Mouse (Mus musculus): ENCODE data around the gene Snx9. TPM values are rescaled to one million over a fixed set of nuclear protein-coding genes. Genes with fewer than 3 reads are reported as not detected.

The Snx9 gene
- total and polyA plus RNA-seq, 3 experiments: 12.9 to 22.8 TPM; not detected in 1

DNA sequence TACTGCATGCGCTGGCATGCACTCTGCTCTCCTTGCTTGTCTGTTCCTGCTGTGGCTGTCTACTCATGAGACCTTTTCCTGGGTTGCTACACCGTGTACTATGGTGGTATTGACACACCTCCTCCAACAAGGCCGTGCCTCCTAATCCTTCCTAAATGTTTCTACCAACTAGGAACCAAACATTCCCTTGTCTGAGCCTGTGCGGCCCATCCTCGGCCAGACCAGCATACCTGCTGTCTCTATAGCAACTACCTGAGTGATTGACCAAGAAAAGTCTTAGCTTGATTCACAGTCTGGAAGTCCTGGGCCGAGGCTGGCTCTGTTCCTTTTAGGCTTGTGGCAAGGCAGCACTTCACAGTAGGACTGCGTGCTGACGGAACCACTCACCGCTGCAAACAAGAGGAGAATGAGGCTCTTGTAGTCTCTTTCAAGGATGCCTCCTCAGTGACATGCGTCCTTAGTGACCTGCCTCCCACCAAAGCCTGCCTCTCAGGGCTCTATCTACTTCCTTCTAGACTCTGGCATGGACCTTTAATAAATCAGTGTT is 36.6 kb downstream of the Snx9 start:
- peaks cover 3% of the 10 kb centered on the region; the same call in 1 of the 2 replicates for H3K79me2 ChIP-seq (ENCODE audit: control insufficient read depth, insufficient read depth, low read length, poor library complexity)
- H3K9ac ChIP-seq (ENCODE audit: control insufficient read depth, low read depth, low read length, poor library complexity, severe bottlenecking): no peak overlapping the region
- H3K36me3 ChIP-seq (ENCODE audit: control insufficient read depth in 1 of 2, insufficient read depth in 2 of 2, low read length in 2 of 2): no peaks in the 10 kb centered on the region; a peak in 1 of 4 replicates
- no peak overlapping the region for H3K27ac ChIP-seq (ENCODE audit: control insufficient read depth, low read depth, low read length)
- no peak overlapping the region for H3K4me3 ChIP-seq (ENCODE audit: control insufficient read depth in 1 of 2, insufficient read depth in 1 of 2, low read depth in 2 of 2, low read length in 2 of 2)
- no peaks in the 10 kb centered on the region for H3K27me3 ChIP-seq (ENCODE audit: control insufficient read depth in 1 of 2, insufficient read depth in 2 of 2, low read length in 2 of 2)
- no peaks in the 10 kb centered on the region for H3K9me3 ChIP-seq (replicated peaks; ENCODE audit: insufficient read depth, low read length)
- TF ChIP-seq USF1 (IDR thresholded peaks at IDR 0.05; ENCODE audit: low read depth, low read length) (no peak), SMC3 (IDR thresholded peaks at IDR 0.05; ENCODE audit: low read depth, low read length) (no peak), MAZ (IDR thresholded peaks at IDR 0.05; ENCODE audit: low read depth, low read length) (no peak), POLR2A (IDR thresholded peaks at IDR 0.05; ENCODE audit: control insufficient read depth in 1 of 2, insufficient read depth in 1 of 2, low read depth in 1 of 2, low read length in 2 of 2, poor library complexity in 1 of 2) (no peak), TCF12 (IDR thresholded peaks at IDR 0.05; ENCODE audit: low read depth, low read length) (no peak), MAX (IDR thresholded peaks at IDR 0.05; ENCODE audit: low read length) (no peak), USF2 (IDR thresholded peaks at IDR 0.05; ENCODE audit: borderline replicate concordance in 1 of 2, insufficient read depth in 1 of 2, low read depth in 1 of 2, low read length in 2 of 2) (no peak), MEF2A (IDR thresholded peaks at IDR 0.05; ENCODE audit: extremely low read depth, insufficient replicate concordance, low read depth, low read length, poor library complexity, severe bottlenecking) (no peak)
- H3K4me1 ChIP-seq (ENCODE audit: control insufficient read depth in 1 of 2, insufficient read depth in 2 of 2, low read length in 2 of 2): peaks cover 0 to 8% of the 10 kb centered on the region in 2 experiments; a peak in 2 of 4 replicates
- DNase-seq (ENCODE audit: low read depth, low spot score): no peak

DNA sequence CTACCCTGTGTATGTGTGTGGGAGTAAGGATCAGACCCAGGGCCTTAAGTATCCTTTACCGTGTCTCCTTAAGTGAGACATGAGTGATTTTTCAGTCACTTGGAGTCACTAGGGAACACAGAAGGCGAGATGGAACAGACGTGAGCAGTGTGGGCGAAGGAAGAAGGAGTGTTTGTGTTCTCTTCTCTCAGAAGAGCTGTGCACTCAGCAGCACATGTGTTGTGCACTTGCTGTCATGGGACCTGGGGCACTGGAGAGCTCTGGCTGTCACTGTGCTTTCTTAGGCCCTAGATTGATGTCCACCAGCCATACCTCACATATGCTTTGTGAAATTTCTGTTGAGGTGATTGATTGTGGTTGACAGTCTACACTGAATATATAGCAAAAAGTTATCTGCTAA is 37.7 kb downstream of the Snx9 start:
- no peak for DNase-seq (ENCODE audit: low read depth, low spot score)
- Histone ChIP-seq H3K36me3 (ENCODE audit: control insufficient read depth in 1 of 2, insufficient read depth in 2 of 2, low read length in 2 of 2) (no peaks in the 10 kb centered on the region; a peak in 1 of 4 replicates), H3K9me3 (replicated peaks; ENCODE audit: insufficient read depth, low read length) (no peaks in the 10 kb centered on the region), H3K27me3 (ENCODE audit: control insufficient read depth in 1 of 2, insufficient read depth in 2 of 2, low read length in 2 of 2) (no peaks in the 10 kb centered on the region), H3K27ac (ENCODE audit: control insufficient read depth, low read depth, low read length) (no peak overlapping the region), H3K4me3 (ENCODE audit: control insufficient read depth in 1 of 2, insufficient read depth in 1 of 2, low read depth in 2 of 2, low read length in 2 of 2) (no peak overlapping the region), H3K79me2 (ENCODE audit: control insufficient read depth, insufficient read depth, low read length, poor library complexity) (peaks cover 3% of the 10 kb centered on the region; the same call in 1 of the 2 replicates), H3K9ac (ENCODE audit: control insufficient read depth, low read depth, low read length, poor library complexity, severe bottlenecking) (no peak overlapping the region), H3K4me1 (ENCODE audit: control insufficient read depth in 1 of 2, insufficient read depth in 2 of 2, low read length in 2 of 2) (peaks cover 0 to 8% of the 10 kb centered on the region in 2 experiments; a peak in 2 of 4 replicates)
- TF ChIP-seq SIN3A (IDR thresholded peaks at IDR 0.05; ENCODE audit: low read length): no peak

DNA sequence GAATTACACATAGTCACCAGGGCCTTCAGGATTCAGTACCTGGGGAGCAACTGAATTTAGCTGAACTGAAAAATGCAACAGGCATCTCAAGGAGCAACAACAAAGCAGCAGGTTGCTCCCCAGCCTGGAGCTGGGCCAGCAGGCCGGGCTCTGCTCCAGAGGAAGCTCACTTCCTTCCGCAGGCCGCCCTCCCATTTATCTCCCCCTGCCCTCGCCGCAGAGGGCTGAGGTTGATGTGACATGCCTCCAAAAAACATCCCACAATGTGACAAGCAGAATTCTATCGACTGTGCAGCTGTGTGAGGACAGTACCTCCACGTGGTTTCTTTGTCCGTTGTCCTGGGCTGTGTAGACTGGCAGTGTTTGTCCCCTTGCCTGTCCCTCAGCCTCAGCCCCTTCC is 44.3 kb downstream of the Snx9 start:
- Histone ChIP-seq H3K9me3 (replicated peaks; ENCODE audit: insufficient read depth, low read length) (no peaks in the 10 kb centered on the region), H3K4me3 (ENCODE audit: control insufficient read depth in 1 of 2, insufficient read depth in 1 of 2, low read depth in 2 of 2, low read length in 2 of 2) (peak overlapping the region in 1 of 2 experiments; percentile 22; a peak in 2 of 4 replicates), H3K79me2 (ENCODE audit: control insufficient read depth, insufficient read depth, low read length, poor library complexity) (no peaks in the 10 kb centered on the region; the same call in 1 of the 2 replicates), H3K27me3 (ENCODE audit: control insufficient read depth in 1 of 2, insufficient read depth in 2 of 2, low read length in 2 of 2) (no peaks in the 10 kb centered on the region), H3K36me3 (ENCODE audit: control insufficient read depth in 1 of 2, insufficient read depth in 2 of 2, low read length in 2 of 2) (peaks cover 0 to 24% of the 10 kb centered on the region in 2 experiments; a peak in 2 of 4 replicates), H3K27ac (ENCODE audit: control insufficient read depth, low read depth, low read length) (peak overlapping the region; percentile 83), H3K4me1 (ENCODE audit: control insufficient read depth in 1 of 2, insufficient read depth in 2 of 2, low read length in 2 of 2) (peaks cover 2 to 21% of the 10 kb centered on the region in 2 experiments), H3K9ac (ENCODE audit: control insufficient read depth, low read depth, low read length, poor library complexity, severe bottlenecking) (peak overlapping the region; percentile 58)
- peak; percentile 94 for DNase-seq (ENCODE audit: low read depth, low spot score)
- peak; percentile 44 to 45; a peak in 1 of 4 replicates for TF ChIP-seq POLR2A (IDR thresholded peaks at IDR 0.05; ENCODE audit: control insufficient read depth in 1 of 2, insufficient read depth in 1 of 2, low read depth in 1 of 2, low read length in 2 of 2, poor library complexity in 1 of 2)
- TF ChIP-seq RAD21 (IDR thresholded peaks at IDR 0.05; ENCODE audit: low read depth, low read length): no peak; the same call in 1 of the 2 replicates
- TF ChIP-seq MAZ (IDR thresholded peaks at IDR 0.05; ENCODE audit: low read depth, low read length): peak; percentile 58; the same call in 1 of the 2 replicates
- TF ChIP-seq SIN3A (IDR thresholded peaks at IDR 0.05; ENCODE audit: low read length): peak; percentile 98
- TF ChIP-seq ZNF384 (IDR thresholded peaks at IDR 0.05; ENCODE audit: low read depth, low read length): no peak
- TF ChIP-seq HCFC1 (IDR thresholded peaks at IDR 0.05; ENCODE audit: low read depth, low read length): no peak
- TF ChIP-seq TAL1 (IDR thresholded peaks at IDR 0.05; ENCODE audit: low read length): peak; percentile 67
- TF ChIP-seq BHLHE40 (IDR thresholded peaks at IDR 0.05; ENCODE audit: borderline replicate concordance, low read depth, low read length): peak; percentile 64
- TF ChIP-seq NELFE (IDR thresholded peaks at IDR 0.05; ENCODE audit: low read depth, low read length): peak; percentile 57
- TF ChIP-seq CHD2 (IDR thresholded peaks at IDR 0.05; ENCODE audit: low read length): no peak
- TF ChIP-seq CTCF (IDR thresholded peaks at IDR 0.05 in 2 of 3, conservative IDR thresholded peaks at IDR 0.05 in 1 of 3; ENCODE audit: control insufficient read depth in 1 of 3, insufficient read depth in 1 of 3, low read depth in 2 of 3, low read length in 3 of 3, poor library complexity in 1 of 3, severe bottlenecking in 1 of 3): no peak; a peak in 1 of 6 replicates
- no peak for TF ChIP-seq NRF1 (IDR thresholded peaks at IDR 0.05; ENCODE audit: insufficient read depth, low read depth, low read length, poor library complexity, severe bottlenecking)
- peak; percentile 93 for TF ChIP-seq RCOR1 (IDR thresholded peaks at IDR 0.05; ENCODE audit: low read depth, low read length)
- no peak for TF ChIP-seq MEF2A (IDR thresholded peaks at IDR 0.05; ENCODE audit: extremely low read depth, insufficient replicate concordance, low read depth, low read length, poor library complexity, severe bottlenecking)
- TF ChIP-seq UBTF (IDR thresholded peaks at IDR 0.05; ENCODE audit: borderline replicate concordance, insufficient read depth, low read depth, low read length): no peak
- no peak for TF ChIP-seq USF2 (IDR thresholded peaks at IDR 0.05; ENCODE audit: borderline replicate concordance in 1 of 2, insufficient read depth in 1 of 2, low read depth in 1 of 2, low read length in 2 of 2)
- TF ChIP-seq MXI1 (IDR thresholded peaks at IDR 0.05; ENCODE audit: low read depth, low read length): peak; percentile 99
- TF ChIP-seq GATA1 (IDR thresholded peaks at IDR 0.05; ENCODE audit: low read depth, low read length): peak; percentile 65
- TF ChIP-seq MYB (IDR thresholded peaks at IDR 0.05; ENCODE audit: low read depth, low read length): 0 out of 2 replicates have a peak, but pooled peaks have one; percentile 21
